7 mouse cellular contexts compared by ENCODE assay signal in the genomic region with DNA sequence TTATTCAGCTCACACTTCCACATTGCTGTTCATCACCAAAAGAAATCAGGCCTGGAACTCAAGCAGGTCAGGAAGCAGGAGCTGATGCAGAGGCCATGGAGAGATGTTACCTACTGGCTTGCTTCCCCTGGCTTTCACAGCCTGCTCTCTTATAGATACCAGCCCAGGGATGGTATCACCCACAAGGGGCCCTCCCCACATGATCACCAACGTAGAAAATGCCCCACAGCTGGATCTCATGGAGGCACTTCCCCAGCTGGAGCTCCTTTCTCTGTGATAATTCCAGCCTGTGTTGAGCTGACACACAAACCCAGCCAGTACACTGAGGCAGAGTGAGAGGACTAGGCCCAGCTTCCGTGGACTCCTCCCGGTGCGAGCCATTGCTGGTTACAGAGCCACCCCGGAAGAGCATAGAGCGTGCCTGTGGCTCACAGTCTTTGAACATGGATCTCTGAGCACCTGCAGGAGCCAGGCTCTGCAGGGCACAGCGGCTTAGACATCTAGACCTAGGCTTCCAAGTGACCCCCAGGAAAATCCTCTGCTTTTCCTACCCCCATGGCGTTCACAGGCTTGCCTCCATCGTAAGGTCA. TPM values are rescaled to one million over a fixed set of nuclear protein-coding genes. Genes with fewer than 3 reads are reported as not detected.
DNase-seq lines count a peak whose midpoint lies in the region; ATAC-seq and TF ChIP-seq lines count a peak whose summit lies in the region.

No protein-coding gene starts in this region.

- peak overlapping the region; percentile 82 for H3K27ac ChIP-seq in kidney, postnatal 0 days
- H3K27ac ChIP-seq in brown adipose tissue, adult 24 weeks (replicated peaks; ENCODE audit: low read depth, low read length) = peak overlapping the region; percentile 99
- H3K27ac ChIP-seq in heart, postnatal 0 days (ENCODE audit: low read depth) = peak overlapping the region; percentile 88
- H3K27ac ChIP-seq in midbrain, embryonic 15.5 days = 0 out of 2 replicates have a peak overlapping the region, but pooled peaks have one; percentile 38

- no peak for TF ChIP-seq EP300 in heart, postnatal 0 days (IDR thresholded peaks at IDR 0.05; ENCODE audit: low read depth)

- no peak for DNase-seq in kidney, postnatal 0 days (ENCODE audit: low spot score)
- DNase-seq in kidney, postnatal 14 days = no peak
- DNase-seq in heart, postnatal 0 days (ENCODE audit: low spot score) = no peak
- no peak for DNase-seq in left cerebral cortex, adult 9 months (ENCODE audit: low spot score in 2 of 2)
- no peak for DNase-seq in right cerebral cortex, postnatal 36 days (ENCODE audit: low spot score in 2 of 2)

- H3K27me3 ChIP-seq in kidney, postnatal 0 days (ENCODE audit: insufficient read depth, low read length) = no peaks in the 10 kb centered on the region
- H3K27me3 ChIP-seq in heart, postnatal 0 days (ENCODE audit: control insufficient read depth, insufficient read depth, low read length) = no peaks in the 10 kb centered on the region
- H3K27me3 ChIP-seq in midbrain, embryonic 15.5 days (replicated peaks) = no peaks in the 10 kb centered on the region

- no peak for TF ChIP-seq CTCF in kidney, postnatal 0 days (IDR thresholded peaks at IDR 0.05; ENCODE audit: low read depth)
- TF ChIP-seq CTCF in heart, postnatal 0 days (IDR thresholded peaks at IDR 0.05; ENCODE audit: low read depth) = no peak

- no peak for ATAC-seq in kidney, postnatal 0 days (replicated peaks; ENCODE audit: low FRiP score, low read depth)
- ATAC-seq in heart, postnatal 0 days (ENCODE audit: insufficient read depth, low read depth) = no peak
- no peak for ATAC-seq in midbrain, embryonic 15.5 days (replicated peaks)

- H3K9me3 ChIP-seq in kidney, postnatal 0 days (replicated peaks; ENCODE audit: low read length) = no peaks in the 10 kb centered on the region
- H3K9me3 ChIP-seq in heart, postnatal 0 days (replicated peaks; ENCODE audit: control insufficient read depth, low read length) = no peaks in the 10 kb centered on the region
- no peaks in the 10 kb centered on the region for H3K9me3 ChIP-seq in midbrain, embryonic 15.5 days

- H3K9ac ChIP-seq in kidney, postnatal 0 days (ENCODE audit: low read depth, low read length) = peak overlapping the region; percentile 18; the same call in 1 of the 2 replicates
- no peak overlapping the region; the same call in 1 of the 2 replicates for H3K9ac ChIP-seq in heart, postnatal 0 days (replicated peaks; ENCODE audit: low read depth, low read length)
- no peak overlapping the region for H3K9ac ChIP-seq in midbrain, embryonic 15.5 days

- no peak overlapping the region for H3K4me2 ChIP-seq in kidney, postnatal 0 days (ENCODE audit: low read length)
- no peak overlapping the region for H3K4me2 ChIP-seq in heart, postnatal 0 days (ENCODE audit: low read depth, low read length)
- H3K4me2 ChIP-seq in midbrain, embryonic 15.5 days = no peak overlapping the region

- H3K4me1 ChIP-seq in kidney, postnatal 0 days (replicated peaks; ENCODE audit: insufficient read depth, low read length) = 0 out of 2 replicates have a peak, but pooled peaks cover 2% of the 10 kb centered on the region
- H3K4me1 ChIP-seq in brown adipose tissue, adult 24 weeks (ENCODE audit: control insufficient read depth, insufficient read depth, insufficient read length, low read length) = peaks cover 16% of the 10 kb centered on the region
- H3K4me1 ChIP-seq in heart, postnatal 0 days (ENCODE audit: control insufficient read depth, insufficient read depth) = peaks cover 10% of the 10 kb centered on the region
- H3K4me1 ChIP-seq in midbrain, embryonic 15.5 days = no peaks in the 10 kb centered on the region

- 87% methylated on average over 9 of the region's 9 CpGs for WGBS in kidney, postnatal 0 days
- WGBS in heart, postnatal 0 days = 67% methylated on average over 9 of the region's 9 CpGs
- 86% methylated on average over 9 of the region's 9 CpGs for WGBS in midbrain, embryonic 15.5 days

- no peak overlapping the region for H3K4me3 ChIP-seq in kidney, postnatal 0 days (replicated peaks; ENCODE audit: low read depth, low read length)
- peak overlapping the region; percentile 11; the same call in 1 of the 2 replicates for H3K4me3 ChIP-seq in brown adipose tissue, adult 24 weeks (ENCODE audit: insufficient read depth, low read depth, low read length)
- no peak overlapping the region for H3K4me3 ChIP-seq in heart, postnatal 0 days (ENCODE audit: low read depth, low read length)
- no peak overlapping the region for H3K4me3 ChIP-seq in midbrain, embryonic 15.5 days

- no peaks in the 10 kb centered on the region for H3K36me3 ChIP-seq in kidney, postnatal 0 days (ENCODE audit: insufficient read depth, low read length)
- no peaks in the 10 kb centered on the region for H3K36me3 ChIP-seq in heart, postnatal 0 days (replicated peaks; ENCODE audit: control insufficient read depth, insufficient read depth, low read length)
- H3K36me3 ChIP-seq in midbrain, embryonic 15.5 days (replicated peaks) = no peaks in the 10 kb centered on the region

RNA-seq across cellular contexts. Expression of a gene that starts 49.7 kb away (rescaled TPM):
- polyA plus RNA-seq in kidney, postnatal 0 days (2015; fragmentation: Nextera tagmentation; extraction: Ambion mirVana) = 15.4 and 17.2 TPM in 2 replicates
- polyA plus RNA-seq in brown adipose tissue, adult 24 weeks (2012; ENCODE audit: insufficient read depth, insufficient read length, missing spikeins) = 9.6 and 39.2 TPM in 2 replicates
- total RNA-seq in heart, postnatal 0 days (2014; rRNA removed; ENCODE audit: low replicate concordance) = 31.9 and 47.6 TPM in 2 replicates
- 7.7 and 10.9 TPM in 2 replicates for polyA plus RNA-seq in heart, postnatal 0 days (2015; fragmentation: Nextera tagmentation; extraction: Ambion mirVana)
- polyA plus RNA-seq in midbrain, embryonic 15.5 days (2015; fragmentation: Nextera tagmentation; extraction: Ambion mirVana) = 22.9 and 25.5 TPM in 2 replicates

Comparison
In these comparisons a context has a peak if more than half of its experiments do, and no peak if none do; other contexts are left out.
1. H3K27ac ChIP-seq: peak in every context shown above with its lines; median percentile 99 in brown adipose tissue, adult 24 weeks; 88 in heart, postnatal 0 days; 82 in kidney, postnatal 0 days; 38 in midbrain, embryonic 15.5 days.